Comparison of ENCODE assay signal across 20 mouse cellular contexts in the genomic region with DNA sequence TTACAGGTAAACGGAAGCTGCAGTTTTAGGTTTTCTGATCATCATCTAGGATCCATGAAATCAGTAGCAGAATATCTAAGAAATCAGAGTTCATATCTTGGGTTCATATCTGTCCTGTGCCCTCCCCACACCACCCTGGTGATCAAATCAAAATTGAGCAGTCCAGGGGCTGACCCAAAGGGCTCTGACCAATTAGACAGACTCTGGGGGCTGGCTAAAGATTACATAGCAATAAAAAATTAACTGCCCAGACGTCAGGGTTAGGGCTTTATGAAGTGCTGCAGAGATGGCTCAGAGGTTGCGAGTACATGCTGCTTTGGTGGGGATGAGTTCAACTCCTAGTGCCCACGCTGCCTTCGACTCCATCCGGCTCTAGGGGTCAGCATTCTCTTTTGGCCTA. TPM values are rescaled to one million over a fixed set of nuclear protein-coding genes. Genes with fewer than 3 reads are reported as not detected.
DNase-seq lines count a peak whose midpoint lies in the region; ATAC-seq and TF ChIP-seq lines count a peak whose summit lies in the region.
"Had no signal": no experiment of that assay in that cellular context is flagged by ENCODE, and none has a peak within 500 bp of the region (broad histone marks: within the 10 kb centered on the region; RNA-seq: fewer than 3 reads in every experiment).

No protein-coding gene starts in this region.

- H3K4me1 ChIP-seq in kidney, adult 2 months (ENCODE audit: control insufficient read depth, insufficient read depth, low read length): peaks cover 45% of the 10 kb centered on the region
- H3K4me1 ChIP-seq in liver, adult 2 months (ENCODE audit: control insufficient read depth, insufficient read depth, low read length): peaks cover 34% of the 10 kb centered on the region
- peaks cover 30% of the 10 kb centered on the region for H3K4me1 ChIP-seq in intestine, embryonic 15.5 days (replicated peaks)

- H3K4me3 ChIP-seq in kidney, adult 2 months (ENCODE audit: insufficient read depth, low read depth, low read length): no peak overlapping the region
- no peak overlapping the region for H3K4me3 ChIP-seq in liver, adult 2 months (ENCODE audit: insufficient read depth, low read depth, low read length)
- H3K4me3 ChIP-seq in intestine, embryonic 15.5 days (replicated peaks): no peak overlapping the region
- H3K4me3 ChIP-seq: embryonic facial prominence, embryonic 10.5 days; forebrain, embryonic 13.5 days; heart, embryonic 13.5 days had no signal

- H3K36me3 ChIP-seq in kidney, adult 2 months (ENCODE audit: control insufficient read depth, insufficient read depth, low read length): no peaks in the 10 kb centered on the region
- H3K36me3 ChIP-seq in liver, adult 2 months (ENCODE audit: control insufficient read depth, insufficient read depth, low read length): no peaks in the 10 kb centered on the region
- H3K36me3 ChIP-seq in intestine, embryonic 15.5 days: no peaks in the 10 kb centered on the region
- H3K36me3 ChIP-seq: embryonic facial prominence, embryonic 10.5 days; G1E; heart, embryonic 13.5 days had no signal

- no peaks in the 10 kb centered on the region for H3K27me3 ChIP-seq in kidney, adult 2 months (replicated peaks; ENCODE audit: control insufficient read depth, insufficient read depth, low read length)
- H3K27me3 ChIP-seq in liver, adult 2 months (ENCODE audit: control insufficient read depth, insufficient read depth, low read length): no peaks in the 10 kb centered on the region
- no peaks in the 10 kb centered on the region for H3K27me3 ChIP-seq in intestine, embryonic 15.5 days (replicated peaks)
- H3K27me3 ChIP-seq: CH12.LX; forebrain, embryonic 13.5 days; heart, embryonic 13.5 days had no signal

- peak; percentile 75 for DNase-seq in kidney, adult 2 months
- no peak for DNase-seq in kidney, adult 18-20 months
- peak; percentile 74 for DNase-seq in liver, adult 2 months (ENCODE audit: extremely low read depth, low read depth, low spot score)
- DNase-seq in liver (no peak), A20 (ENCODE audit: low read depth, low spot score) (peak; percentile 25)
- no peak for DNase-seq in urinary bladder, adult 18-20 months (ENCODE audit: low spot score in 2 of 2)
- DNase-seq: adrenal gland, adult 8-10 months; adrenal gland, postnatal 36 days; cerebellum, adult 2 months; cerebellum, postnatal 10 days; forebrain, postnatal 0 days; gastrocnemius, postnatal 36 days; heart, adult 11 months; heart, postnatal 36 days had no signal

- no peak for TF ChIP-seq POLR2A in kidney, adult 2 months (IDR thresholded peaks at IDR 0.05; ENCODE audit: low read depth, low read length)
- no peak for TF ChIP-seq POLR2A in liver, adult 2 months (IDR thresholded peaks at IDR 0.05; ENCODE audit: extremely low read depth, insufficient read depth, low read length)

- TF ChIP-seq CTCF in kidney, adult 2 months (conservative IDR thresholded peaks at IDR 0.05; ENCODE audit: insufficient read depth, insufficient read length, low read depth, low read length): 0 out of 2 replicates have a peak, but pooled peaks have one; percentile 13
- 0 out of 2 replicates have a peak, but pooled peaks have one; percentile 2 for TF ChIP-seq CTCF in liver, adult 2 months (IDR thresholded peaks at IDR 0.05; ENCODE audit: low read depth, low read length)

- 35% methylated on average over 6 of the region's 6 CpGs for WGBS in kidney, adult 2 months
- WGBS in liver, adult 2 months: 52% methylated on average over 6 of the region's 6 CpGs
- WGBS in intestine, embryonic 15.5 days: 67% methylated on average over 6 of the region's 6 CpGs

- H3K9ac ChIP-seq in liver, adult 2 months (ENCODE audit: low read depth, low read length): no peak overlapping the region
- H3K9ac ChIP-seq in intestine, embryonic 15.5 days: no peak overlapping the region
- H3K9ac ChIP-seq: forebrain, embryonic 13.5 days; forebrain, postnatal 0 days; heart, embryonic 13.5 days had no signal

- no peak overlapping the region; the same call in 1 of the 2 replicates for H3K27ac ChIP-seq in kidney, adult 2 months (ENCODE audit: insufficient read depth, low read depth, low read length)
- peak overlapping the region; percentile 4; the same call in 1 of the 2 replicates for H3K27ac ChIP-seq in liver, adult 2 months (replicated peaks; ENCODE audit: insufficient read depth, low read depth, low read length)
- no peak overlapping the region for H3K27ac ChIP-seq in intestine, embryonic 15.5 days
- H3K27ac ChIP-seq: embryonic facial prominence, embryonic 10.5 days; forebrain, embryonic 13.5 days; heart, embryonic 13.5 days had no signal

- H3K4me2 ChIP-seq in intestine, embryonic 15.5 days (replicated peaks): no peak overlapping the region
- H3K4me2 ChIP-seq: forebrain, embryonic 13.5 days; heart, embryonic 13.5 days had no signal

- peaks cover 40% of the 10 kb centered on the region for H3K79me2 ChIP-seq in liver, adult 2 months (ENCODE audit: control insufficient read depth, insufficient read depth, low read length)

- peak; percentile 39; the same call in 1 of the 2 replicates for ATAC-seq in intestine, embryonic 15.5 days
- ATAC-seq: forebrain, embryonic 13.5 days; forebrain, postnatal 0 days had no signal

- no peaks in the 10 kb centered on the region for H3K9me3 ChIP-seq in intestine, embryonic 15.5 days
- H3K9me3 ChIP-seq: embryonic facial prominence, embryonic 10.5 days; forebrain, embryonic 13.5 days; G1E; heart, embryonic 13.5 days had no signal

RNA-seq across cellular contexts. Expression of gene Ncoa3, which starts 14.6 kb away (rescaled TPM):
- 36.3 and 42.0 TPM in 2 replicates for polyA plus RNA-seq in kidney, adult 2 months (2012; rRNA removed)
- 11.5 and 14.8 TPM in 2 replicates for total RNA-seq in liver, adult 2 months (2014; rRNA removed)
- polyA plus RNA-seq in liver, adult 2 months (2012; rRNA removed): 8.2 and 13.6 TPM in 2 replicates
- polyA plus RNA-seq in intestine, embryonic 15.5 days (2015; fragmentation: Nextera tagmentation; extraction: Ambion mirVana): 10.8 TPM in 2 replicates

Comparison
In these comparisons a context has a peak if more than half of its experiments do, and no peak if none do; other contexts are left out.
1. DNase-seq: peak in kidney, adult 2 months (single experiment), liver, adult 2 months (single experiment) and A20 (single experiment); none in kidney, adult 18-20 months (single experiment), liver (single experiment) and urinary bladder, adult 18-20 months (0 of 2).